Mouse (Mus musculus) urinary bladder, postnatal 10 days (tissue): ENCODE measurements around the gene Ptprd.

ENCODE experiments used
- DNase-seq: peaks from one replicate; pipeline ENCODE4 v3.0.0; 2022; ENCODE audit warnings: low spot score

Ptprd gene

GRCm38 (mm10) chr4:75953349-75954060 lies 2258.3 kb downstream of the Ptprd start:
- no peak for DNase-seq

GRCm38 (mm10) chr4:75950582-75950981 lies 2261.2 kb downstream of the Ptprd start:
- no peak for DNase-seq

- DNase-seq = no peak
Observed at GRCm38 (mm10) chr4:75894871-75895270, 2316.9 kb downstream of the Ptprd start.
